Mouse (Mus musculus) heart, embryonic 13.5 days (tissue): ENCODE results near the gene Rps6ka1. TPM values are rescaled to one million over a fixed set of nuclear protein-coding genes. Genes with fewer than 3 reads are reported as not detected.

ENCODE experiments used
- ATAC-seq: fragments of 200-750 bp; cut with Nextera tagmentation; 2 replicates; pipeline ENCODE4 v1.8.0; 2017; ENCODE audit warnings: moderate TSS enrichment; ENCODE audit not compliant: insufficient number of reproducible peaks, low FRiP score, low TSS enrichment; ENCODE audit errors: extremely low read depth
- H3K27ac ChIP-seq: fragments of 300-500 bp; sonication (generic); replicated peaks from 2 replicates; pipeline ENCODE4 v1.5.1; 2015; ENCODE audit warnings: moderate library complexity, mild to moderate bottlenecking, inconsistent platforms
- H3K27me3 ChIP-seq: fragments of 300-500 bp; sonication (generic); replicated peaks from 2 replicates; pipeline ENCODE4 v1.6.1; 2015; ENCODE audit warnings: mild to moderate bottlenecking, inconsistent platforms
- H3K36me3 ChIP-seq: fragments of 300-500 bp; sonication (generic); 2 replicates; pipeline ENCODE4 v1.6.1; 2015; ENCODE audit warnings: mild to moderate bottlenecking, inconsistent platforms
- H3K4me1 ChIP-seq: fragments of 300-500 bp; sonication (generic); 2 replicates; pipeline ENCODE4 v1.6.1; 2015; ENCODE audit warnings: inconsistent platforms
- H3K4me2 ChIP-seq: fragments of 300-500 bp; sonication (generic); 2 replicates; pipeline ENCODE4 v1.6.1; 2015; ENCODE audit warnings: inconsistent platforms, mild to moderate bottlenecking, moderate library complexity
- H3K4me3 ChIP-seq: fragments of 300-500 bp; sonication (generic); 2 replicates; pipeline ENCODE4 v1.5.1; 2015; ENCODE audit warnings: moderate library complexity, mild to moderate bottlenecking, inconsistent platforms
- H3K9ac ChIP-seq: fragments of 300-500 bp; sonication (generic); 2 replicates; pipeline ENCODE4 v1.6.1; 2015; ENCODE audit warnings: inconsistent platforms, mild to moderate bottlenecking, moderate library complexity
- H3K9me3 ChIP-seq: fragments of 300-500 bp; sonication (generic); 2 replicates; pipeline ENCODE4 v1.6.1; 2016; ENCODE audit warnings: inconsistent platforms
- WGBS: fragments of 180-500 bp; shearing (Covaris S2); methylation state at CpG from one replicate; pipeline ENCODE4 v1.1.7; 2015; ENCODE audit warnings: mixed read lengths; 5-methylcytosine and 5-hydroxymethylcytosine counted together
- polyA plus RNA-seq: library from polyadenylated mRNA; unstranded; fragments of >200 nt; fragmentation: Nextera tagmentation; extraction: Ambion mirVana; gene quantifications from 2 replicates; pipeline ENCODE4 v1.2.1, GENCODE M21; 2015

Gene Rps6ka1
- polyA plus RNA-seq, 1 experiment from 2014 or later: 18.9 TPM

DNA sequence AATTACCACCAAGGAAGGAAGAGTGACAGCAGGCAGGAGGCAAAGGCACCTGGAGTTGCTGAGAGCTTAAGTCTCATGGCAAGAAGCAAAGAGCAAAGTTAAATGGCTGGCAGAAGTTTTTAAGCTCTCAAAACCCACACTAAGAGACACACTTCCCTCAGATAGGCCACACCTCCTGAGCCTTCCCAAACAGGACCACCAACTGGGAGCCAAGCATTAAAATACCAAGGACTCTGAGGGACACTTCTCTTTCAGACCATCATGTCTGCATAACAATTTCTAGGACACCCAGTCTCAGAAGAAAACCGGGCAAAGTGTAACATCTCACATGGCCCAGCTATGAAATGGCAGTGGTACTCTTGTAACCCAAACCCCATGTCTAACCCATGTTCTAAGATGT, 9.4 kb upstream of the Rps6ka1 start:
- Histone ChIP-seq H3K9ac (no peak overlapping the region), H3K4me1 (peaks cover 10% of the 10 kb centered on the region), H3K4me3 (no peak overlapping the region), H3K9me3 (no peaks in the 10 kb centered on the region), H3K27ac (no peak overlapping the region), H3K36me3 (no peaks in the 10 kb centered on the region), H3K4me2 (no peak overlapping the region), H3K27me3 (0 out of 2 replicates have a peak, but pooled peaks cover 3% of the 10 kb centered on the region)
- WGBS: 64% methylated on average over 1 of the region's 1 CpGs
- no peak for ATAC-seq

DNA sequence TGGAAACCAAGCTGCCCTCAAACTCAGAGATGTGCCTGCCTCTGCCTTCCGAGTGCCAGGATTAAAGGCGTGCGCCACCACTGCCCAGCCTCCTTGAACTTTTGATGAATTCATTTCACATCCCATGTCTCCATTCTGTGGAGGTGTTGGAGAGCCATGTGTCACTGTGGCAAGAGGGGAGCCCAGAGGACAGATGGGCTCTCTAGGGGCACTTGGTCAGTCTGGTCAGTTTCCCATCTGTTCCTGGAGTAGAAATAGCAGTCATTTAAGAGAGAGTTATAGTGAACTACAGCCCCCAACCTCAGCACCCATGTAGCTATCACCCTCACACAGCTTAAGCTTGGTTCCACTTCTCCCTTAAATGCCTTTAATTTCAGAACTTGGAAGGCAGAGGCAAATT, 8.4 kb upstream of the Rps6ka1 start:
- H3K4me2 ChIP-seq: no peak overlapping the region
- 84% methylated on average over 3 of the region's 3 CpGs for WGBS
- no peaks in the 10 kb centered on the region for H3K9me3 ChIP-seq
- H3K4me1 ChIP-seq: peaks cover 10% of the 10 kb centered on the region
- H3K9ac ChIP-seq: no peak overlapping the region
- 0 out of 2 replicates have a peak, but pooled peaks cover 3% of the 10 kb centered on the region for H3K27me3 ChIP-seq
- H3K4me3 ChIP-seq: no peak overlapping the region
- H3K36me3 ChIP-seq: no peaks in the 10 kb centered on the region
- ATAC-seq: no peak
- H3K27ac ChIP-seq: no peak overlapping the region

- peak; percentile 30; the same call in 1 of the 2 replicates for ATAC-seq
- WGBS: 1% methylated on average over 24 of the region's 32 CpGs
- Histone ChIP-seq H3K27ac (peak overlapping the region; percentile 70), H3K4me1 (peaks cover 23% of the 10 kb centered on the region), H3K9me3 (no peaks in the 10 kb centered on the region), H3K9ac (peak overlapping the region; percentile 90), H3K4me3 (peak overlapping the region; percentile 86), H3K4me2 (peak overlapping the region; percentile 95), H3K36me3 (no peaks in the 10 kb centered on the region), H3K27me3 (no peaks in the 10 kb centered on the region)
Measured at GRCm38 (mm10) chr4:133887249-133887648, 348 bp downstream of the Rps6ka1 start.

DNA sequence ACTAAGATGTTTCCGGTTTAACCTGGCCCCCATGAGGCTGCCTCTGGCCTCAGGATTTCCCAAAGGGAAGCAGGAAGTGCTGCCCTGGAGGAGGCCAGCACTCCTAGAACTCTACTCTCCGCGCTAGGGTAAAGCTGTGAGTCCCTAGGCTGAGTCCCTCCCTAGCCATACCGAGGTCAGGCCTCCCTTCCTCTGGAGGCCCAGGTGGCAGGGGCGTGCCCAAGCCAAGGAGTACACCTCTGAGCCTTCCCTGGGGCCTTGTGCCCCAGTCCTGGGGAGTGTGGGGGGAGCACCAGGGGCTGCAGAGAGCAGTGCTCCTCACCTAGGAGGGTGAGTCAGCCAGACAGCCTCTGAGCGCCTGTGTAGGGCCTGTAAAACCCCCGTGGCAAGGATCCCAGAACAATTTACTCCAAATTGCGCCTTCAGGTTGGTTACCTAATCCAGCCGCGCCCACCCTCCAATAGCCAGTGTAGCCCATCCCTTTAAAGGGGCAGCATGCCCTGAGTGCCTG, 1.6 kb downstream of the Rps6ka1 start:
- H3K4me2 ChIP-seq: peak overlapping the region; percentile 95
- H3K9me3 ChIP-seq: no peaks in the 10 kb centered on the region
- no peak for ATAC-seq
- no peaks in the 10 kb centered on the region for H3K36me3 ChIP-seq
- H3K27me3 ChIP-seq: no peaks in the 10 kb centered on the region
- H3K4me1 ChIP-seq: peaks cover 23% of the 10 kb centered on the region
- peak overlapping the region; percentile 20; the same call in 1 of the 2 replicates for H3K27ac ChIP-seq
- H3K9ac ChIP-seq: peak overlapping the region; percentile 90
- H3K4me3 ChIP-seq: peak overlapping the region; percentile 86
- 19% methylated on average over 10 of the region's 10 CpGs for WGBS

DNA sequence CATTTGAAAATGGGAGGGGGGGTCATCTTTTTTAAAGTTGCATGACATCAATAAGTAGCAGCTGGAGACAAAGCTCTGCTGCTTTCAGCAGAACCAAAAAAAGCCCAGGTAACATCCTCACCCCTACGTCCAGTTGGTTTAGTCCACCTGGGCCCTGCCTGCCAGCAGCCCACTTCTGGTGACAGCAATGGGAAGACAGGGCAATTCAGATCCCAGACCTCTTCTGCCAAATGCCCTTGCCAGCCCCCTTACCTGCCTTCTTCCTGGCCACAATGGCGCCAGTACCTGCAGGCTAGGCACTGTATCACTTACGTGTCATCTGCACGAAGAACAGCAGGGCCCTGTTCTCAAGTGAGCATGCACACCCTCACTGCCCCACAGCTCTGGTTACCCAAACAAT, 2.3 kb downstream of the Rps6ka1 start:
- no peak overlapping the region for H3K27ac ChIP-seq
- peaks cover 23% of the 10 kb centered on the region for H3K4me1 ChIP-seq
- H3K9me3 ChIP-seq: no peaks in the 10 kb centered on the region
- WGBS: 79% methylated on average over 4 of the region's 4 CpGs
- H3K36me3 ChIP-seq: 0 out of 2 replicates have a peak, but pooled peaks cover 3% of the 10 kb centered on the region
- peak overlapping the region; percentile 95 for H3K4me2 ChIP-seq
- no peak for ATAC-seq
- peak overlapping the region; percentile 90 for H3K9ac ChIP-seq
- no peaks in the 10 kb centered on the region for H3K27me3 ChIP-seq
- H3K4me3 ChIP-seq: no peak overlapping the region; the same call in 1 of the 2 replicates

DNA sequence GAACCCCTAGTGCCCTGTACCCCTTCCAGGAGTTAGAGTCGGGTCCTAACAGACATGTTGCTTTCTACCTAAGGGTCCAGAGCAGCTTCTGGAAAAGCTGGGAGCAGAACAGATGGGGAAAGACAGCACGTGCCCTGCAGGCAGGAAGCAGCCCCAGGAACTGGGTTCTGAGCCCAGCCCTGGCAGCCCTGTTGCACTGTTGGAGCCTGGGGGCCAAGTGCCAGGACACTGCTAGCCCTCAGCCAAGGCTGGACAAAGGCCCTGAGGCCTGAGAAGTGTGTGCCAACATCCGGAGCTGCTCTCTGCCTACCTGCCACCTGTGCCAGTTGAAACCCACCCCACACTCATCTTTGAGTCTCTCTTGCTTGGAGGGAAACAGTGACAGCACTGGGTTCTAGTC, 2.7 kb downstream of the Rps6ka1 start:
- H3K27ac ChIP-seq: no peak overlapping the region
- no peak overlapping the region for H3K4me3 ChIP-seq
- no peaks in the 10 kb centered on the region for H3K9me3 ChIP-seq
- no peak overlapping the region for H3K4me2 ChIP-seq
- WGBS: 83% methylated on average over 3 of the region's 3 CpGs
- H3K27me3 ChIP-seq: no peaks in the 10 kb centered on the region
- no peak for ATAC-seq
- 0 out of 2 replicates have a peak, but pooled peaks cover 4% of the 10 kb centered on the region for H3K36me3 ChIP-seq
- H3K9ac ChIP-seq: no peak overlapping the region
- peaks cover 23% of the 10 kb centered on the region for H3K4me1 ChIP-seq

DNA sequence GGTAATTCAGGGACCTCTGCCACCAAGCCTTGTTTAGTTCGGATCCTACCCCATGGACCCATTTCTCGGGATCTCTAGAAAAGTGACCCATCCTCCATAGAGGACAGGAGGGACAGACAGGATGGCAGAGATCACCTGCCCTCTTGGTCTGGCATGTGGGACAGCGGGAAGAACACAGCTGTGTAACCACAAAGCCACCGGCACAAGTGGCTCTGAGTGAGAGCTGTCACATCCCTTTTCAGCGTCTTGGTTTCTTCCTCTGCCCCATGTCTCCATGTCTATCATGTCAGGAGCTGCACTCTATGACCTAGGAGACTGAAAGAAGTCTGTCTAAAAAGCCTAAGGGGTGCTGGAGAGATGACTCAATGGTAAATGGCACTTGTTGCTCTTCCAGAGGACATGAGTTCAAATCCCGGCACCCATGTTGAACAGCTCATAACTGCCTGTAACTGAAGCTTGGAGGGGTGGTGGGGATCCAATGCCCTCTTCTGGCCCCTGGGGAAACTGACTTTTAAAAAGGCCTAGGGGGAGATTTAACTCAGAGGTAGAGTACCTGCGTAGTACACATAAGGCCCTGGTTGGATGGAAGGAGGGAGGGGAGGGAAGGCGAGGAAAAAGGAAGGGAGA, 3.4 kb downstream of the Rps6ka1 start:
- 86% methylated on average over 8 of the region's 8 CpGs for WGBS
- 0 out of 2 replicates have a peak, but pooled peaks cover 4% of the 10 kb centered on the region for H3K36me3 ChIP-seq
- no peak overlapping the region for H3K27ac ChIP-seq
- ATAC-seq: no peak
- no peaks in the 10 kb centered on the region for H3K9me3 ChIP-seq
- H3K4me3 ChIP-seq: no peak overlapping the region
- H3K4me1 ChIP-seq: peaks cover 29% of the 10 kb centered on the region
- no peak overlapping the region for H3K4me2 ChIP-seq
- no peaks in the 10 kb centered on the region for H3K27me3 ChIP-seq
- no peak overlapping the region for H3K9ac ChIP-seq

- H3K4me1 ChIP-seq: peaks cover 32% of the 10 kb centered on the region
- H3K9me3 ChIP-seq: no peaks in the 10 kb centered on the region
- H3K36me3 ChIP-seq: peaks cover 4% of the 10 kb centered on the region; the same call in 1 of the 2 replicates
- no peak overlapping the region for H3K27ac ChIP-seq
- no peak for ATAC-seq
- H3K4me3 ChIP-seq: no peak overlapping the region
- H3K27me3 ChIP-seq: no peaks in the 10 kb centered on the region
- H3K4me2 ChIP-seq: no peak overlapping the region
- 88% methylated on average over 3 of the region's 3 CpGs for WGBS
- H3K9ac ChIP-seq: peak overlapping the region; percentile 50; the same call in 1 of the 2 replicates
Measured at GRCm38 (mm10) chr4:133881851-133882250, 5.7 kb downstream of the Rps6ka1 start.

DNA sequence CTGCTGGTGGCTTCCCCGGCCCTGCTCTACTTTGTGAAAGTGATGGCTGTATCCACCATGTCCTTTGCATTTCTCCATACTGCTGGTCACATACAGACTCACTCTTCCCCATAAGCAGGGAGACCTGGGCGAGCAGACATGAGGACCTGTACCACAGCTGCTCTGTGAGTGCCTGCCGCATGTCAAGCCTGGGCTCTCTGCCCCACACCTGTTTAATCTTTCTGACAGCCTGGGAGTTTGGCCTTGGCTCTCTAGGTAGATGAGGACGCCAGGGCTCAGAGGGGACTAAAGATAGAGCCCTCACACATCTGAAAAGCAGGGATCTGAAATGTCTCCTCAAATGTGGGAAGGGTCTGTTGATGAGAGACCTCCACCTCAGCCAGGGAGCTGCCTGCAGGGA, 6.2 kb downstream of the Rps6ka1 start:
- Histone ChIP-seq H3K4me1 (peaks cover 32% of the 10 kb centered on the region), H3K9me3 (no peaks in the 10 kb centered on the region), H3K9ac (no peak overlapping the region; the same call in 1 of the 2 replicates), H3K27ac (no peak overlapping the region), H3K36me3 (peaks cover 4% of the 10 kb centered on the region; the same call in 1 of the 2 replicates), H3K4me3 (no peak overlapping the region), H3K27me3 (no peaks in the 10 kb centered on the region), H3K4me2 (no peak overlapping the region)
- 62% methylated on average over 4 of the region's 4 CpGs for WGBS
- ATAC-seq: no peak

GRCm38 (mm10) chr4:133879145-133879902, 8.3 kb downstream of the Rps6ka1 start:
- no peak overlapping the region for H3K9ac ChIP-seq
- H3K4me2 ChIP-seq: no peak overlapping the region
- no peak for ATAC-seq
- H3K4me1 ChIP-seq: peaks cover 41% of the 10 kb centered on the region
- H3K4me3 ChIP-seq: no peak overlapping the region
- 47% methylated on average over 12 of the region's 12 CpGs for WGBS
- no peaks in the 10 kb centered on the region for H3K27me3 ChIP-seq
- H3K27ac ChIP-seq: no peak overlapping the region
- peaks cover 4% of the 10 kb centered on the region; the same call in 1 of the 2 replicates for H3K36me3 ChIP-seq
- H3K9me3 ChIP-seq: no peaks in the 10 kb centered on the region
